Mouse (Mus musculus) heart, embryonic 14.5 days (tissue): ENCODE data around the gene Olfr1333. TPM values are rescaled to one million over a fixed set of nuclear protein-coding genes. Genes with fewer than 3 reads are reported as not detected.
"Not testable (repeated sequence)": the region's sequence is repeated elsewhere in the genome, so short reads cannot be mapped to it uniquely, and the experiment has no call there.

Experiments used
- ATAC-seq: fragments of 200-750 bp; cut with Nextera tagmentation; 2 replicates; pipeline ENCODE4 v1.8.0; 2017; ENCODE audit warnings: low read depth, moderate TSS enrichment; ENCODE audit not compliant: insufficient number of reproducible peaks, insufficient read depth, low FRiP score
- H3K27ac ChIP-seq, 2 experiments: fragments of 200-500 bp in 1 of 2; fragments of 300-500 bp in 1 of 2; sonication (generic) in 1 of 2; replicated peaks in 1 of 2; 2 replicates each; pipeline ENCODE4 v1.5.1; 2012 to 2014; ENCODE audit warnings: low read depth in 2 of 2, low read length in 2 of 2, control low read depth in 1 of 2, mild to moderate bottlenecking in 1 of 2, mixed read lengths in 1 of 2; ENCODE audit not compliant: control insufficient read depth in 1 of 2, insufficient read depth in 1 of 2
- H3K27me3 ChIP-seq: fragments of 300-500 bp; sonication (generic); 2 replicates; pipeline ENCODE4 v1.6.1; 2014; ENCODE audit warnings: mild to moderate bottlenecking, low read length, control low read depth; ENCODE audit not compliant: control insufficient read depth, insufficient read depth
- H3K36me3 ChIP-seq: fragments of 300-500 bp; sonication (generic); 2 replicates; pipeline ENCODE4 v1.6.1; 2014; ENCODE audit warnings: mild to moderate bottlenecking, control low read depth, low read length, mixed read lengths; ENCODE audit not compliant: control insufficient read depth, insufficient read depth
- H3K4me1 ChIP-seq, 2 experiments: fragments of 200-500 bp in 1 of 2; fragments of 300-500 bp in 1 of 2; sonication (generic) in 1 of 2; 2 replicates each; pipeline ENCODE4 v1.6.1; 2012 to 2014; ENCODE audit warnings: low read length in 2 of 2, control low read depth in 1 of 2, mixed read lengths in 1 of 2; ENCODE audit not compliant: control insufficient read depth in 2 of 2, insufficient read depth in 2 of 2
- H3K4me2 ChIP-seq: fragments of 300-500 bp; sonication (generic); 2 replicates; pipeline ENCODE4 v1.6.1; 2014; ENCODE audit warnings: mild to moderate bottlenecking, low read length
- H3K4me3 ChIP-seq, 2 experiments: fragments of 200-500 bp in 1 of 2; fragments of 300-500 bp in 1 of 2; sonication (generic) in 1 of 2; 2 replicates each; pipeline ENCODE4 v1.5.1; 2012 to 2014; ENCODE audit warnings: low read length in 2 of 2, mild to moderate bottlenecking in 2 of 2, control low read depth in 1 of 2, low read depth in 1 of 2, moderate library complexity in 1 of 2; ENCODE audit not compliant: control insufficient read depth in 1 of 2, insufficient read depth in 1 of 2
- H3K9ac ChIP-seq: fragments of 300-500 bp; sonication (generic); 2 replicates; pipeline ENCODE4 v1.6.1; 2014; ENCODE audit warnings: mild to moderate bottlenecking, low read length
- H3K9me3 ChIP-seq: fragments of 300-500 bp; sonication (generic); 2 replicates; pipeline ENCODE4 v1.6.1; 2016; ENCODE audit warnings: low read length, control low read depth; ENCODE audit not compliant: control insufficient read depth
- WGBS: fragments of 180-500 bp; shearing (Covaris S2); extraction: QIAGEN DNeasy Blood & Tissue Kit; methylation state at CpG from one replicate; pipeline ENCODE4 v1.1.7; 2014; 5-methylcytosine and 5-hydroxymethylcytosine counted together
- polyA plus RNA-seq: library from polyadenylated mRNA; unstranded; fragments of >200 nt; fragmentation: Nextera tagmentation; extraction: Ambion mirVana; gene quantifications from 2 replicates; pipeline ENCODE4 v1.2.1, GENCODE M21; 2014

Olfr1333 gene
- not detected in 2 replicates for polyA plus RNA-seq

GRCm38 (mm10) chr4:118836179-118836578 lies at the start of gene Olfr1333:
Gene Olfr1333 (minus strand): TSS chr4:118836279.
- Histone ChIP-seq H3K4me1 (no peaks in the 10 kb centered on the region), H3K4me3 (no peak within 1 kb of the TSS), H3K9ac (no peak within 1 kb of the TSS), H3K4me2 (no peak within 1 kb of the TSS), H3K27ac (no peak within 1 kb of the TSS), H3K27me3 (no peaks in the 10 kb centered on the region), H3K36me3 (no peaks in the 10 kb centered on the region), H3K9me3 (no peaks in the 10 kb centered on the region)
- no peak for ATAC-seq
- WGBS, result 80% methylated on average over 1 of the region's 1 CpGs

- 0 out of 2 replicates have a peak, but pooled peaks have one; percentile 31 for ATAC-seq
These were observed 31.5 kb upstream of the Olfr1333 start for GRCm38 (mm10) chr4:118867566-118867965.

DNA sequence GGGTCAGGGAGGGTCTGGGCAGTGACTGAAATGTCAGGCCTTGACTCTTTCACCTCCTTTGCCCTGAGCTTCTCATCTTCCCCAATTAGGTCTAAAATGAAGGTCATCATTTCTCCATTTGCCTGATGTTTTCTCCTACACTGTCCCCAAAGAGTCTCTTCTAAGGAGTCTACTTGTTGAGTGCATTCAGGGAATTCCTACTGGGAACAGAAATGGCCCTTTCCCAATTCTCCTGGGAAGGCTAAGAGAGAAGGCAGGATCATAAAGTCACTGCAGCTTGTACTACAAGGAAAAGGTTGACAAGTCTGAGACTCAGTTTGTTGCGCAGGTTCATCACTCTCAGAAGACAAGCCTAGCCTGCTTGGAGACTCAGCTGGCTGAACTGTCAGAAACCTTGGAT lies 28.3 kb upstream of the Olfr1333 start, which contains the start of gene Olfr1331:
Gene Olfr1331 (plus strand): TSS at position 301 of the 400 bp plus-strand sequence.
- Histone ChIP-seq H3K27ac (no peak within 1 kb of the TSS), H3K4me1 (peaks cover 5 to 6% of the 10 kb centered on the region in 2 experiments), H3K9ac (no peak within 1 kb of the TSS), H3K9me3 (no peaks in the 10 kb centered on the region), H3K4me2 (no peak within 1 kb of the TSS), H3K27me3 (no peaks in the 10 kb centered on the region), H3K36me3 (no peaks in the 10 kb centered on the region), H3K4me3 (no peak within 1 kb of the TSS)
- no peak for ATAC-seq
- WGBS, result 93% methylated on average over 1 of the region's 1 CpGs

More at GRCm38 (mm10) chr4:118867566-118867965, 31.5 kb upstream of the Olfr1333 start:
- Histone ChIP-seq H3K27ac (peak overlapping the region; percentile 64 to 67), H3K4me3 (no peak overlapping the region), H3K9ac (no peak overlapping the region), H3K9me3 (no peaks in the 10 kb centered on the region), H3K27me3 (no peaks in the 10 kb centered on the region), H3K36me3 (no peaks in the 10 kb centered on the region), H3K4me1 (peaks cover 5 to 6% of the 10 kb centered on the region in 2 experiments), H3K4me2 (no peak overlapping the region)

DNA sequence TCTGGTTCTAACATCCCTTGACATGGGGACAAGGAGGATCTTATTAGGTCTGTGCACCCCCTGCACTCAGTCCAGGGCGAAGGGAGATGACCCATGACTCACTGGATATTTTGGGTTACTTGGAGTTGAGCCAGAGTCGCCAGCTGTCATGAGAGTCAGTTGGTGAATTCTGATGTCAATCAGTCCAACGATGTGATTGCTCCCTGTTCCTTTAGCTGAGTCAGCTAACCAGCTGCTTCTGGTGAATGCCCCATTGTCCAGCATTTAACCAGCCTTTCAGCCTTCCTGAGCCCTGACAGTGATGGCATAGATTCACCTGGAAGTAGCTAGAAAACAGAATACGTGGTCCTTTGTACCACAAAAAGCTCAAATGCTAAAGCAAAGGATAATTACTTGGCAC lies 26.6 kb upstream of the Olfr1333 start:
- Histone ChIP-seq H3K36me3 (no peaks in the 10 kb centered on the region), H3K4me2 (no peak overlapping the region), H3K4me1 (peaks cover under 1 to 2% of the 10 kb centered on the region in 2 experiments; a peak in 2 of 4 replicates), H3K4me3 (no peak overlapping the region), H3K27ac (no peak overlapping the region), H3K27me3 (no peaks in the 10 kb centered on the region), H3K9me3 (no peaks in the 10 kb centered on the region), H3K9ac (no peak overlapping the region)
- ATAC-seq, result no peak
- 31% methylated on average over 4 of the region's 4 CpGs for WGBS

GRCm38 (mm10) chr4:118861791-118862190 lies 25.7 kb upstream of the Olfr1333 start:
- Histone ChIP-seq H3K9me3 (no peaks in the 10 kb centered on the region), H3K27me3 (no peaks in the 10 kb centered on the region), H3K4me1 (no peaks in the 10 kb centered on the region), H3K36me3 (no peaks in the 10 kb centered on the region), H3K4me2 (no peak overlapping the region), H3K9ac (no peak overlapping the region), H3K4me3 (no peak overlapping the region), H3K27ac (no peak overlapping the region)
- no peak for ATAC-seq
- WGBS, result 90% methylated on average over 1 of the region's 1 CpGs

DNA sequence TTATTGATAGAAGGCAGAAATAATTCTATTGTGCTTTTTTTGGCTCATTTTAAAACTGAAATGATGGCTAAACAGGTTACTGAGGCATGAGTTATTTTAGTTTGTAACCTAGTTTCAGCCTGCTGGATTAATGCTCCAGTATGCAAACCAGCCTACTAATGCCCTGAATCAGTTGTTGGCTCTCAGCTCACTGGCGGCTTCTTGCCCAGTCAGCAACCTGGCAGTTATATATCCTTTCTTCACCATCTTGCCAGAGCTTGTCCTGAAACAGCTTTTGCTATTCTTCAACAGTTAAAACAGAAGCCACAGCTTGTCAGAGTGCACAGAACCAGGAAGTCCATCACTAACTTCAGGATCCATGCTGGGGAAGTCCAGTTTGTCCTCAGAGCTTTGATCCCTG lies 17.2 kb downstream of the Olfr1333 start:
- ATAC-seq, result no peak

GRCm38 (mm10) chr4:118809844-118810243 lies 26.2 kb downstream of the Olfr1333 start, which contains the start of gene Olfr1335:
Gene Olfr1335 (minus strand): TSS chr4:118809944.
- Histone ChIP-seq H3K9ac (no peak within 1 kb of the TSS), H3K4me3 (no peak within 1 kb of the TSS), H3K36me3 (no peaks in the 10 kb centered on the region), H3K27me3 (no peaks in the 10 kb centered on the region), H3K9me3 (no peaks in the 10 kb centered on the region), H3K4me1 (no peaks in the 10 kb centered on the region), H3K27ac (no peak within 1 kb of the TSS), H3K4me2 (no peak within 1 kb of the TSS)
- ATAC-seq, result no peak
- WGBS, result 79% methylated on average over 4 of the region's 4 CpGs

More for the DNA sequence above, 17.2 kb downstream of the Olfr1333 start:
- no peak overlapping the region for H3K27ac ChIP-seq
- no peaks in the 10 kb centered on the region for H3K4me1 ChIP-seq
- 88% methylated on average over 1 of the region's 1 CpGs for WGBS
- H3K36me3 ChIP-seq, result no peaks in the 10 kb centered on the region
- no peak overlapping the region for H3K4me2 ChIP-seq
- no peaks in the 10 kb centered on the region for H3K27me3 ChIP-seq
- no peak overlapping the region for H3K9ac ChIP-seq
- H3K4me3 ChIP-seq, result no peak overlapping the region
- H3K9me3 ChIP-seq, result no peaks in the 10 kb centered on the region

DNA sequence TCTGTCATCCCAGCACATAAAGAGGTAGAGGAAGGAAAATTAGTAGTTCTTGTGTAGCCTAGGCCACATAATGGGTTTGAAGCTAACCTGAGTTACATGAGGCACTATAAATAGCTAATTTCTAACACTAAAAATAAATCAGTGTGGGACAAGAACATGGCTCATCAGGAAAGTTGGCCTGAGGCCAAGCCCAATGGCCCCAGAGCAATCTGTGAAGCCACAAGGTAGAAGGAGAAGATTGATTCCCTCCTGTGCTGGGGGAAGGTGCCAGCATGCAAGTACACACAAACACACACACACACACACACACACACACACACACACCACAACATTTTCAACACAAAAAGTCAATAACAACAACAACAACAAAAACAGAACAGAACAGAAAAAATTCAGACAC lies 43.3 kb downstream of the Olfr1333 start:
- not testable (repeated sequence) for H3K36me3 ChIP-seq, H3K4me1 ChIP-seq, H3K9me3 ChIP-seq, ATAC-seq, H3K4me2 ChIP-seq, H3K27me3 ChIP-seq, H3K27ac ChIP-seq, H3K4me3 ChIP-seq, H3K9ac ChIP-seq
